Mouse (Mus musculus) gastrocnemius, postnatal 36 days (tissue): ENCODE measurements around the gene Kdm1b. TPM values are rescaled to one million over a fixed set of nuclear protein-coding genes. Genes with fewer than 3 reads are reported as not detected.

ENCODE experiments used
- total RNA-seq, 2 experiments: library from RNA; stranded (reverse); gene quantifications; 2 replicates each; pipeline ENCODE4 v1.2.3; 2021

Gene Kdm1b
- total RNA-seq, 2 experiments from 2014 or later = 5.8 to 7.0 TPM

Other genes with a start within 250 kb of the Kdm1b start
- gene Kif13a, start 113.6 kb upstream of the Kdm1b start, total RNA-seq = 10 to 100 TPM; 73.1 to 81.3 TPM
- 1 to 10 TPM; 3.5 to 4.2 TPM for gene Nhlrc1, start 28.6 kb upstream of the Kdm1b start, total RNA-seq
- gene Tpmt, start 1.2 kb downstream of the Kdm1b start, total RNA-seq = 1 to 10 TPM; 2.7 to 4.6 TPM
- 10 to 100 TPM; 27.1 to 36.0 TPM for gene Dek, start 62.7 kb downstream of the Kdm1b start, total RNA-seq
- 10 to 100 TPM; 19.8 to 20.3 TPM for gene Rnf144b, start 79.2 kb downstream of the Kdm1b start, total RNA-seq